Mouse (Mus musculus) right cerebral cortex, postnatal 14 days (tissue): ENCODE results near the gene Acsl1.

Source experiments
- DNase-seq: peaks from one replicate; pipeline ENCODE4 v3.0.0; 2022

Acsl1 gene

DNA sequence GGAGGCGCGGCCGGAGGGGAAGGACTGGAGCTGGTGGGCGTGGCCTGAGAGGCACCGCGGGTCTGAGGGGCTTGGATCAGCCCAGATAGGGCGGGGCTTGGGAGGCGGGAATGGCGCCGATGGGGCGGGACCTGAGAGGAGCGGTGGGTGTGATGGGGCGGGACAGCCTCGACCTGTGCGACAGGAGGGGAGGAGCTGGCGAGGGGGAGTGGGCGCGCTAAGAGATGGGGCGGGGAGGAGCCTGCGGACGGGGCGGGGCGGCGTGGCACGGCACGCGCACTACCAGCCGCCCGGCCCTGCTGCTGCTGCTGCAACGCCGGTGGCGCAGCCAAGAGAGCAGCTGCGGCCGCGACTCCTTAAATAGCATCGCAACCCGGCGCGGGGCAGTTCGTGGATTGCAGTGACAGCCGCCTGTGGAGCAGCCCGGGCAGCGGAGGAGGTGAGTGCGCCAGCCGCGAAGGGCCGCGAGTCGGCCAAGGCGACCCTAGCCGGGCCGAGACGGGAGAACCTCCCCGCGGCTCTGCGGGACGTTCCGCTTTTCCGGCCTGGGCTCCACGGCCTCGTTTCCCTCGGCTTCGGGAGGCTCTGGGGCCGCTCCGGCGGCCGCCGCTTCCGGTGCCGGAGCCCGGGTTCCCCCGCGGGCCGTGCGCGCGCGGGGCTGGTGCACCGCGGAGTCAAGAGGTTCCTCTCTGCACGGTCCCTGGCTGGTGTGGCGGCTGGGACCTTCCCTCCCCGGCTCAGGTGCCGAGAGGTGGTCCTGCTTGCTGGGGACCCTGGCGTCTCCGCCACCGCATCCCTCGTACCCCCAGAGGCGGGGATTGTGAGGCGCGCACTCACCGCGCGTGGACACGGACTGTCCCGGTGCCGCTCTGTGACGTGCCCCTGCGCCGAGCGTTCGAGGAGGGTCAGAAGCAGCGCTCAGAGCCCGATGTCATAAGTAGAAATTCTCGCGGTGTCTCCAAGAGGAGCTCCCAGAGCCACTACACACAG lies at the start of gene Acsl1:
TSS of gene Acsl1 (plus strand) at position 246 of the 990 bp plus-strand sequence.
- peak; percentile 96 for DNase-seq

DNA sequence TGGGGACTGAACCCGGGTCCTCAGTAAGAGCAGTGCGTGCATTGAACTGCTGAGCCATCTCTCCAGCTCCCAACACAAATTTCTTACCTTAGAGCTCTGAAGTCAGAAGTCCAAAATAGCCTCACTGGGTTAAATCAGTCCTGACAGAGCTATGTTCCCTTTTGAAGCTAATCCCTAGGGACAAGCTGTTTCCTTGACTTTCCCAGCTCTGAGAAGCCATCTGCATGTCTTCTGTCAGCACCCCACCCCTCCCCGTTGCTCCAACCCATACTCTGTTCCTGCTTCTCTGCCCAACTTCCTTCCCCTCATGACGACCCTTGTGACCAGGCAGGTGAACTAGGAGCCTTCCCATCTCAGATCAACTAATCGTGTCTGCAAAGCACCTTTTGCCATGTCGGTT lies 49.3 kb upstream of the Acsl1 start:
- no peak for DNase-seq

DNA sequence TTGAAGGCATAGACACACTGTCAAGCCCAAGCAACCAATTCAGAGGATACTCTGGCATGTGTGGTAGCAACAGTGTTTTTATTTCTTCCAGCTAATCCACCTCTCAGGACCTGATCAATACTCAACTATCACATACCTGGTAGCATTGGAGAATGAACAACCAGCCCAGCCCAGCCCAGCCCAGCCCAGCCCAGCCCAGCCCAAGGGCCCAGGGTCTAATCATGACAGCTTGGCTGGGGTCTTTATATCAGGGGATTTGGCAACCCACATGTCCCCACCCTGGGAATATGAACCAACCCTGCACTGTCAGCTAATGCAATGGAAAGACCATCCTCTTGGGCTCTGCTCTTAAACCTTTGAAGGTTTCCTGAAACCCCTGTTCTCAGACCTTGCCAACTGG lies 42.9 kb upstream of the Acsl1 start:
- DNase-seq = no peak

DNA sequence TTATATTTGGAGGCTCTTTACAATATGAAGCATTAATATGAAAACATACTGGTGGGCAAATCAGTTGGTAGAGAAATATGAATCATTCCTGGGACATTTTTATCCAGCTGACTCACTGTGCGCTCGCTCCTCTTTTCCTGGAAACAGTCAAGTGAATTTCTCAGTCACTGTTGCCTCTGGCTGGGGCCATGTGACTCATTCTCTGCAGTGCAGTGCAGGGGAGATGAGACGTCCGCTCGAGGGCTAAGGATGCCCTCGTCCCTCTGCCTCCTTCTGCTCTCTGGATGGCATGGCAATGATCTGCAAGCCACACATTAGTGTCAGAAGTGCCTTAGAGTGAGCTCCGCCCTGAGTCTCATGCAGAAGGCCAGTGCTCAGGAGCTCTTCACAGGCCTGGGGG lies 41.0 kb upstream of the Acsl1 start:
- peak; percentile 20 for DNase-seq

DNA sequence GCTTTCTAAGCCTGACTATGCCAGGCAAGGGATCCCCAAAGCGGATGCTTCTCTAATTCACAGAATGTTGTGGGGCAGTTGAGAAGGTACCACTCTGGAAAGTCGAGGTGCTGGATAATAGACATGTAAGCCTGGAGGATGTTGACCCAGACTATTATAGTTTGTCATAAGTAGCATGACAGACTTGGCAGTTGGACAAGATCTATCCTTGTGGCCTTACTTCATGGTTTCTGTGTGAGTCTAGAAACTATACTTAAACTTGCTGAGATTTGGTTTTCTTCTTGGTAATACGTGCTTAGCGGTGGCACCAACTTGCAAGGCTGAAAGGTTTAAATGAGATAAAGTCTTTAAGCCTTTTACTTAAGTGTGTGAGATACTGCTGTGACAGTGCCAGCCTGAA lies 38.9 kb upstream of the Acsl1 start:
- no peak for DNase-seq

DNA sequence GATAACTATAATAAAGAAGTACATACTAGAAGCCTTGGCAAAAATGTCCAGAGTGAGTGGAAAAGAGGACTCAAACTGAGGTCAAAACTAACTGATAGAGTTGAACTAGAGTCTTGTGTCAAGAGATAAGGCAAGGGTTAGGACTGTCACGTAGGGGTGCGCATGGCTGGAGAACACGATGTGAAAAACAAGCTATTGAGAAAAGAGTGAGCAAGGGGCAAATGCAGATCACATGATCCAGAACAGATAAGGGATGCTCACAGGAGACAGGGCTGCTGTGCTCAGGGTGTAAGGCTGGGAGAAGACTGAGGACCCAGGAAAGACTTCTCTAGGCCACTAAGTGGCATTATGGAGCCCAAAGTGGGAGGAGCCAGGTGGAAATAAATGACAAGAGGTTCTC lies 38.3 kb upstream of the Acsl1 start:
- DNase-seq = no peak

DNA sequence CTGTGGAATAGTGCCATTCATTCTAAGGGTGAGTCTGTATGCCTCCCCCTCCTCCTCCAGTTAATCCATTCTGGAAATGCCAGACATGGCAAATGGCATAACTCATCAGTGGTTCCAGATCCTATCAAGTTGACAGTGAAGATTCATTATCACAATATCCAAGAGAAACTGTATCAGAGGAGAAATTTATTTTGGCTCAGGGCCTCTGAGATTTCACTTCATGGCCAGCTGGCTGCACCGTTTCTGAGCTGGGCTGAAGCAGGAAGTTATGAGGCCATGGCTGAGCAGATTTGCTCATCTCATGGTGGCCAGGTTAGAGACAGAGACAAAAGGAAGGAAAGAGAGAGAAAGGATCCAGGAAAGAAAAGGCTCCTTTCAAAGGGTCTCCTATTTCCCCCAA lies 37.2 kb upstream of the Acsl1 start:
- DNase-seq = no peak

DNA sequence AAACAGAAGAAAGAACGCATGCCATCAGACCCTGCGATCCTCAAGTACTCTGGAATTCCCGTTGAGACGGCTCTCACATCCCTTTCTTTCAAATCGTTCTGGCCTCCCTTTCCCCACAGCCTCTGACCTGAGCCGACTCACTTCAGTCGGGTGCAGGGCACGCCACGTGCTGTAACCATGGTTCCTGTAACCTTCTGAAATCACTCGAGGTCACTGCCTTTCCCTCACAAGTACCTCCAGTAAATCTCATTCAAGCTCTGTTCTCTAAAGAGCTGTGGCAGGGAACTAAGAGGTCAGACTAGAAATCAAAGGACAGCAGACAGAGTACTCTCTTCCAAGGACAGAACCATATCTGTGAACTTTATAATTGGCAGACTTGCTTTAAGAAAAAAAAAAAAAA lies 32.3 kb upstream of the Acsl1 start:
- DNase-seq = no peak

DNA sequence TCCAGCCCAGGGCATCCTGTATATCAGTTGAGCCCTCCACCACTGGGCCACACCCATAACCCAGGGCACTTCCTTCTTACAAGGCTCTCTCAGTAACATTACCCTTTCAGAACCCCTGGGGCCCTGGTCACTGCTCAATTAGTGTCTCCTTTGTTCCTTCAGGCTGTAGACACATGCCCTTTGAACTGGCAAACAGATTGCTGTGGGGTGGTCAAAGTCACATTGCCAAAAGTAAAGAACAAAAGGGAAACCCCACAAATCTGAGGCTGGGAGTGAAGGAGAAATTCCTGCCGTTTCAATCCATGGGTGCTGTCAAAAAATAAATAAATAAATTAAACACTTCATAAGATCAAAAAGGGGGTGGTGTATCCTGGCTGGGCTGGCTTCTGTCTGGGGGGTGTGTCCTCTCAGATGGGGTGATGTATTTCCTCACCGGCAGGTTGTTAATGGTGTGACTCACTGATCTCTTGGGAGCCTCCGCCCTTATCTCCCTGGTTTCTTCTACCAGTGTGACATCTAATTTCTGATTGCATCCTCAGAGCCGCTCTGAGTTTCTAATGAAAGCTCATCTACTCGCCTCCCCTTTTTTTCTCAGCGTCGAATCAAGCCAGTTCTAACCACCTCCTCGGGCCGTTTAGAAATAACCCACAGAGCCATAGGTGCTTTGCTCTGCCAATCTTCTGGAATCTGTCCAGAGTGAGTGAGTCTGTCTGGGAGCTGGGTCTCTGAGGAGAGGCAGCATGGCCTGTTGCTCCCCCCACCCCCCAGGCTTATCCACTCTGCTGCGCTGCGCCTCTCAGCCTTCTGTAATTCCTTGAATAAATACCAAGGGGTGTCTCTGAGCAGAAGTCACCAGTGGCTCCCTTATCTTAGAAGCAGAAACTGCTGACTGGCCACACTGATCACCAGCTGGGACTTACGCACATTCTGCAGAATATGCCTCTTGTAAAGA lies 24.6 kb upstream of the Acsl1 start:
- no peak for DNase-seq

DNA sequence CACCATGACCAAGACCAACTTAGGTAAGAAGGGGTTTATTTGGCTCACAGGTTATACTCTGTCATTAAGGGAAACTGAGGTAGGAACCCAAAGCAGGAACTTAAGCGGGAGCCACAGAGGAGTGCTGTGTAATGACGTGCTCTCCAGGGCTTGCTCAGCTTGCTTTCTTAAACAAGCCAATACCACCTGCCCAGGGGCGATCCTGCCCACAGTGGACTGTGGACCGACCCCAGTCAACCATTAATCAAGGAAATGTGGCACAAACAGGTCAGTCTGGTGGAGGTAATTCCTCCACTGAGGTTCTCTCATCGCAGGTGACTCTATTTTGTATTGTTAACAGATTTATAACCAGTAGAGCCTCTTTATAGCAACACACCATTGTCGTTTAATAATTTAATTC lies 23.5 kb upstream of the Acsl1 start:
- DNase-seq = no peak

DNA sequence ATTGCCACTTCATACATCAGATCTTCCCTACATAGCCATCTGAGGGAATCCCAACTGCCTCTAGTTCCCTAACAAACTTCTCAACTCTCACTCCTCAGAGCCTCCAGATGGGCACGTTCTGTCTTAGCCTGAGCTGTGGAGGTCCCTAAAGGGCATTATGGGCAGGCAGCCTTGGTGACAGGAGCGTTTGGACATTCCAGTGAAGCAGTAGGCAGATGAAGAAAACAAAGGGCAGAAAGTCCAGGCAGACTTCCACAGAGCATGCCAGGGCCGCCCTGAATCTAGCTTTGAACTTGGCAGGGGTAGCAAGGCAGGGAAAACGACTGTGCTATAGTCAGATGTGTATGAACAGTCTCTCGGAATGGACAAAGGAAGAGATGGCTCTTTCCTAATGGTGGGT lies 22.2 kb upstream of the Acsl1 start:
- no peak for DNase-seq

DNA sequence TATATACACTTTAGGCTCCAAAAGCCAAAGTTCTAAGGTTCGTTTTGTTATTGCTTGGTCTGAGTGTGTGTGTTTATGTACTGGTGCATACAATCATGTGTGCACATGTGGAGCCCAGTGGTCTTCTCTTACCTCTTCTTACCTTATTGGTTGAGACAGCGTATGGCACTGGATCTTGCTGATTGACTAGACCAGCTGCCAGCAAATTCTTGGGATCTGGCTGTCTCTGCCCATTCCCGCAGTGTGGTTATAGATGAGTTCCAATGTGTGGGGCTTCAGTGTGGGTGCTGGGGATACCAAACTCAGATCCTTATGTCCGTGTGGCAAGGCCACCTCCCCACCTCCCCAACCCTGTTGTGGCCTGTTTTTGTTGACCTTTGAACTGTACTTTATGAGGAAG lies 21.8 kb upstream of the Acsl1 start:
- no peak for DNase-seq

DNA sequence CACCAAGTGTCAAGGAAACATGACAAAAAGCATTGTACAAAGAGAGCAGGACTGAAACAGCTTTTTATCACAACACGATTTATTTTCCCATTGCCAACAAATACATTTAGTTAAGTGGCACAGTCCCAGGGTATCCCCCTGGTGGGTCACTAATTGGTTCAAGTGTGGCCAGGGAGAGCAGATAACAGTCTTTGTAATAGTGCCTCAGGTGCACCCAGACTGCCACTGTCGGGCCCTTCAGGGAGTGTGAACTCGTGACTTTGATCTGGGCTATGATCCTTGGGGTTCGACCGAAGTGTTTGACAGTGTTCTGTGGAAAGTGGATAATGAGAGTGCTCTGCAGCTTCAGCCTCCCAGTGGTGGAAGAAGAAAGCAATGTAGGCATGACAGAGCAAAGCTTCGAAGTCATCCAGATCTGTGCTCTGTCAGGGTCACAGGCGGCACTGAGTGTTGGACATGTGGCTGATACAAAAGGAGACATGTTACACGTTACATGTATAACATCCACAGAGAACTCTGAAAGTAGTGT lies 21.1 kb upstream of the Acsl1 start:
- no peak for DNase-seq

DNA sequence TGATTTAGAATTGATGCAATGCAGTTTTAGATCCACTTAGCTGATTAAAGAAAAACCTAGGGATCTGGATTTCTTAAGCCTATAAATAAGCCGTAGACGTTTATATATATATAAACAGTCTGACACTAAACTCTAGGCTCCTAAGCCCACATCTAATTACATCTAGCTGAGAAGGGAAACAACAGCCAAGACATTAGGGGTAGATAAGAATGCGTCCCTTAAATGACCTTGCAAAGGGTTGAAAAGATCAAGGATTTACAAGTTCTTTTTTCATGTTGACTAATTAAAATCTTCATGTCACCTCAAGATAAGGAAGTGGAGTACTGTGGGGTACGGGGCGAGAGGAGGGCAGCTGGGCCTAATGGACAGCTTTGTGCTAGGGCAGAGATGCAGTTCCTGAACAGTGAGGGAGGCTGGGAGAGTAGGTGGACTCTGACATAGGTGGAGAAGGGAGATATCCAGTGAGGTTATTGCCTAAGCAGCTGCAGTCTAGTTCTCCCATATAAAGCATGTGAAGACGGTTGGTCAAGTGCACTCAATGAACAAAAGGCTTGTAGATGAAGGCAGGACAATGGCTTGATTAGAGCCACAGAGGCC lies 12.5 kb upstream of the Acsl1 start:
- DNase-seq = no peak

DNA sequence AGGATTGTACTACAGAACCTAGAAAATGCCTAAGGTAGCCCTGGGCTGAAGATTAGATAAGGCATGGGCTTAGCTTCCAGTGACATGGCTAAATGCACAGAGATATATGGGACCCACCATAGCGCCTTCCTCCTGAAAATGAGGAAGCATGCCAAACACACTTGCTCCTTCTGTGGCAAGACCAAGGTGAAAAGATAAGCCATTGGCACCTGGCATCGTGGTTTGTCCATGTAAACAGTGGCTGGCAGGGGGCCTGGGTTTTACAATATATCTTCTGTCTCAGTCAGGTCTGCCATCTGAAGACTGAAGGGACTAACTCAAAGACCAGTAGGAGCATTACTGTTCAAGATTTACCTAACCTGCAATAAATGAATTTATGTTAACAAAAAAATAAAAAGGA lies 2.4 kb upstream of the Acsl1 start:
- DNase-seq = no peak

DNA sequence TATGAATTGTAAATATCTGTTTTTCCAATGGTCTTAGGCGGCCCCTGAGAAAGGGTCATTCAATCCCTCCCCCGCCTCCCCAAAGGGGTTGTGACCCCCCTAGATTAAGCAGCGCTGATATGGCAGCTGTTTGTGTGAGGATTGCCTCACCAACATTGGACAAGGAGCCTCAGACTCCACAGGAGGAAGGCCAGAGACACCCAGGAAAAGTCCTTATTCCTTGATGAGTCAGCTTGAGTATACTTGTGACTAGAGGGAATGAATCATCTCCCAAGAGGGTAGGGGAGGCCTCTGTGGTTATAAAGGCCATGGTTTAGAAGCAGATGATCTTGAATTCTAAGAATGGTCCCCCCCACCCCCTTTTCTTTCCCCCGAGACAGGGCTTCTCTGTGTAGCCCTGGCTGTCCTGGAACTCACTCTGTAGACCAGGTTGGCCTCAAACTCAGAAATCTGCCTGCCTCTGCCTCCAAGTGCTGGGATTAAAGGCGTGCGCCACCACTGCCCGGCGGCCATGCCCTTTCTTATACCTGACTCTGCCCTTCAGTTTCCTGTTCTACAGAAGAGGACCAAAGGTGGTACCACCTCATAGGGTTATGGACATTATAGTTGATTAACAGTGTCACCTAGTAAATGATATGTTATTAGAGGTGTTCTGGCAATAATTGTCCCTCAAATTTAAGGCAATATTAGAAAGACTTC lies 1.6 kb upstream of the Acsl1 start:
- no peak for DNase-seq

DNA sequence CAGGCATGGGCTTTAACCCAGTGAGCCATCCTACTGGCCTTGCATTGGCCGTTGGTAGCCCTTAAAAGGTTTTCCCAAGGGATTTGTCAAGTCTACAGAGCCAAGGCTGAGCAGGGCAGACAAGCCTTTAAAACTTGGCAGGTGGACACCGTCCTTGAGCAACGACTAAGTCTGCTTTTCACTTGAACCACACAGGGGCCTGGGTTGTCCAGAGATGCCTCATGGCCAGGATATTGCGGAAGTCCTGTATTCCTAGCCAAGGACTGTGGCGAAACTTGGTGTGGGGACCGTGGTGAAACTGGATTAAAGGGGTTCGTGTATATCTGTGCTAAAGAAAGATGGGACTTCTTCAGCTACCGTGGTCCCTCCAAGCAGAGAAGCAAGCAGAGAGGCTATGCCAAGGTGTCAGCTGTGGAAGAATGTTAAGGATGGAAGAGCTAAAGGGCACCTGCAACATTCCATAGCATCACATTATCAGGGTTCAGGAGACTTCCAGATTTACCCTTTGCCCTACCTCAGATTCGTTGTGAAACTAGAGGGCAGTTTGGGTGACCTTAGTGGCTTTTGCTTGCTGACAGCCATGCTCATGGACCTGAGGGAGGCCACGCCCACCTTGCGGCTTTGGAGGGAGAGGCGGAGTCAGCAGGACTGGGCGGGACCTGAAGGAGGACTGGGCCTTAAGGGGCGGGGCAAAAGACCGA lies 596 bp upstream of the Acsl1 start:
- DNase-seq = no peak

DNA sequence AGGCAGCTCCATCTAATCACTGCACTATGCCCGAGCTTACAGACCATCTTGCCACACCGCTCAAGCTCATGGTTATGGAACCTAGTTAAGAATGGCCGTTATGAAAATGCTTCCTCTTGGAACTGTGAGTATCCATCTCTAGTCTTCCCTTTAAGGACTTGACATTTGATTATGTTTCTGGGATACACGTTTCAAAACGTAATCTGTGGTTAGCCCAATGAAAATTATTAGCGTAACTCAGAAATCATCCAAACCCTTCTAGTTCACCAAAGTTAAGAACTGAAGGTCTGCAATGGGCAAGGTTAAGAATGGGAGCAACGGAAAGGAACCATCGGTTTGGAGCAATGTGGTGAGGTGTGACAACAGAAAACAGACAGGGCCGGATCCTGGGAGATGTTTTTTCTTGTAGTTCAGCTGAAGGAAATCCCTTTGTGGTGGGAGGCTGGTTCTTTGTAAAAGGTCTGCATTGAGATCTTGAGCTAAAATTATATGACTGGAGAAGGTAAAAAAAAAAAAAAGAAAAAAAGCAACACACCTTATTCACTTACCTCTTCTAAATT lies 1.2 kb downstream of the Acsl1 start:
- no peak for DNase-seq

DNA sequence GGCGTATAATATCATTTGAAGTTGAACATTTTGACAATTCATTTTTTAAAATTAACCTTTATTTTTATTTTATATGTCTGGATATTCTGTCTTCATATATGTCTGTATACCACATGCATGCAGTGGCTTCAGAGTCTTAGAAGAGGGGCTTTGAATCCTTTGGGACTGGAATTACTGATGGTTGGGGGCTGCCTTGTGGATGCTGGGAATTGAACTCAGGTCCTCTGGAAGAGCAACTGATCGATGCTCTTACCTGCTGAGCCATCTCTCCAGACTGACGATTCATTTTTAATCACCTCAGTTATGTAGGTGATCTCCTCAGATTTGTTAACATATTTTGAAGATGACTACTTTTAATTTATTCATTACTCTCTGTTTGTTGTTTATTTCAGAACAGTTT lies 3.3 kb downstream of the Acsl1 start:
- DNase-seq = no peak

DNA sequence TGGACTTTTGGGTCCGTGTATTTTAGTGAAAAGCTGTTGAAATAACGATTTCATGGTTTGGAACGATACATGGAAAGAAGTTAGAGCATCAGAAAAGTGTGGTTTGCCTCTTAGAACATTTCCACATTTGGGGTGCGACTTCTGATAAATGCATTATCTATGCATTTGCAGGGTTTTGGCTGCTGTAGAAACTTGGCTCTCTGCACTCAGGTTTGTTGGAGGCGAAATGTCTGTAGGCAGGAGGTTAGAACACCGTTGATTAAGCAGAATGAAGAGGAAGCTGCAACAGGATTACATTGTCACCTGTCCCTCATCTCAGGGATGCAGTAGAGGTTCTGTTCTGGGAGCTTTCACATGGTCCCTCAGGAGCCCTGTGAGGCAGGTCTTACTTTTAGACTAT lies 3.8 kb downstream of the Acsl1 start:
- DNase-seq = no peak

DNA sequence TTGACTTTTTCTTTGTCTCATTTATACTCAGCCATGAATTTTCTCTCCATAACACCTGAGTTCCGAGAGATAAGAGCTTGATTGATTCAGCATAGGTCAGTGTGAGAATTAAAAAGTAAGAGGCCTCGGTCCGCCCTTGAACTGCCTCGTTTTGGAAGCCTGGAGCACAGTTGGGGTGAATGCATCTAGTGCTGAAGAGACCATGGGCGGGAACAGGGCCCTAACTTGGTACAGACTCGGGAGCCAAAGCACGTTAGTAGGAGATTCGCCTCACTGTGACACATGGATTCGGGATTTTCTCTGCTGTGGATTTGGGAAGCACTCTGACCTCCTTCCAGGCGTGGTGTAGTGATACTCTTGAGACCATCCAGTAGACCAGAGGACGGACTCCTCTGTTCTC lies 4.6 kb downstream of the Acsl1 start:
- DNase-seq = no peak
